Mouse (Mus musculus): Measurements from ENCODE around the gene Metap2. TPM values are rescaled to one million over a fixed set of nuclear protein-coding genes. Genes with fewer than 3 reads are reported as not detected.

Gene Metap2
- polyA plus RNA-seq, 1 experiment: 171 TPM

Other genes with a start within 250 kb of the Metap2 start
- 0.17 TPM for gene Usp44, start 65.5 kb downstream of the Metap2 start, polyA plus RNA-seq (2012; fragmentation: generic; extraction: Trizol)
- gene Vezt, start 138.7 kb upstream of the Metap2 start, polyA plus RNA-seq (2012; fragmentation: generic; extraction: Trizol): 16.8 TPM
- 1.7 TPM for gene Fgd6, start 138.9 kb upstream of the Metap2 start, polyA plus RNA-seq (2012; fragmentation: generic; extraction: Trizol)